Mouse (Mus musculus): ENCODE data around the gene Gjb2. TPM values are rescaled to one million over a fixed set of nuclear protein-coding genes. Genes with fewer than 3 reads are reported as not detected.

Gjb2 gene
- total RNA-seq, 1 experiment: 0.76 TPM

- TF ChIP-seq CHD2 (IDR thresholded peaks at IDR 0.05; ENCODE audit: low read depth, low read length): no peak
- no peak for TF ChIP-seq ZC3H11A (IDR thresholded peaks at IDR 0.05; ENCODE audit: borderline replicate concordance, low read depth, low read length)
- TF ChIP-seq MAFK (IDR thresholded peaks at IDR 0.05; ENCODE audit: insufficient read depth, low read depth, low read length): no peak
- no peak for TF ChIP-seq ZNF384 (IDR thresholded peaks at IDR 0.05; ENCODE audit: low read depth, low read length)
- no peak for TF ChIP-seq HCFC1 (IDR thresholded peaks at IDR 0.05; ENCODE audit: borderline replicate concordance, insufficient read depth, low read length)
- in situ Hi-C loops (cut with MboI; ENCODE audit: low sequenced_read_pairs in 2 of 2, unreplicated experiment in 2 of 2): loop anchor here in 1 of 2 experiments (25.0 kb wide), 1 partner anchor 229 kb away; no protein-coding TSS in a partner anchor
- no peak for DNase-seq (ENCODE audit: low read depth, low spot score)
- no peaks in the 10 kb centered on the region for H3K36me3 ChIP-seq (ENCODE audit: control insufficient read depth, insufficient read depth, low read length, poor library complexity, severe bottlenecking)
- H3K4me3 ChIP-seq (ENCODE audit: insufficient read depth in 1 of 2, low read depth in 1 of 2, low read length in 2 of 2, poor library complexity in 1 of 2, severe bottlenecking in 1 of 2): no peak overlapping the region
- no peak overlapping the region for H3K9ac ChIP-seq (ENCODE audit: insufficient read depth, low read depth, low read length, poor library complexity, severe bottlenecking)
- no peak overlapping the region for H3K27ac ChIP-seq (ENCODE audit: insufficient read depth, low read depth, low read length, poor library complexity, severe bottlenecking)
- no peaks in the 10 kb centered on the region; a peak in 1 of 4 replicates for H3K4me1 ChIP-seq (ENCODE audit: control insufficient read depth in 2 of 2, insufficient read depth in 2 of 2, low read length in 2 of 2, poor library complexity in 1 of 2)
- no peaks in the 10 kb centered on the region for H3K9me3 ChIP-seq (ENCODE audit: control insufficient read depth, insufficient read depth, low read depth, low read length)
These were observed 3.4 kb upstream of the Gjb2 start for GRCm38 (mm10) chr14:57107916-57108315.

- Histone ChIP-seq H3K9ac (ENCODE audit: insufficient read depth, low read depth, low read length, poor library complexity, severe bottlenecking) (no peak overlapping the region), H3K9me3 (ENCODE audit: control insufficient read depth, insufficient read depth, low read depth, low read length) (no peaks in the 10 kb centered on the region), H3K4me1 (ENCODE audit: control insufficient read depth in 2 of 2, insufficient read depth in 2 of 2, low read length in 2 of 2, poor library complexity in 1 of 2) (no peaks in the 10 kb centered on the region; a peak in 1 of 4 replicates), H3K36me3 (ENCODE audit: control insufficient read depth, insufficient read depth, low read length, poor library complexity, severe bottlenecking) (no peaks in the 10 kb centered on the region), H3K4me3 (ENCODE audit: insufficient read depth in 1 of 2, low read depth in 1 of 2, low read length in 2 of 2, poor library complexity in 1 of 2, severe bottlenecking in 1 of 2) (no peak overlapping the region), H3K27ac (ENCODE audit: insufficient read depth, low read depth, low read length, poor library complexity, severe bottlenecking) (no peak overlapping the region)
- in situ Hi-C loops (cut with MboI; ENCODE audit: low sequenced_read_pairs in 2 of 2, unreplicated experiment in 2 of 2): loop anchor here in 1 of 2 experiments (25.0 kb wide), 1 partner anchor 230 kb away; no protein-coding TSS in a partner anchor
- TF ChIP-seq ZC3H11A (IDR thresholded peaks at IDR 0.05; ENCODE audit: borderline replicate concordance, low read depth, low read length) (no peak), CHD2 (IDR thresholded peaks at IDR 0.05; ENCODE audit: low read depth, low read length) (no peak)
- no peak for DNase-seq (ENCODE audit: low read depth, low spot score)
These were observed 2.6 kb upstream of the Gjb2 start for GRCm38 (mm10) chr14:57107091-57107490.

- no peaks in the 10 kb centered on the region for H3K9me3 ChIP-seq (ENCODE audit: control insufficient read depth, insufficient read depth, low read depth, low read length)
- H3K4me1 ChIP-seq (ENCODE audit: control insufficient read depth in 2 of 2, insufficient read depth in 2 of 2, low read length in 2 of 2, poor library complexity in 1 of 2): no peaks in the 10 kb centered on the region; a peak in 1 of 4 replicates
- no peak for TF ChIP-seq ZNF384 (IDR thresholded peaks at IDR 0.05; ENCODE audit: low read depth, low read length)
- no peak for TF ChIP-seq MAFK (IDR thresholded peaks at IDR 0.05; ENCODE audit: insufficient read depth, low read depth, low read length)
- no peak for TF ChIP-seq CHD2 (IDR thresholded peaks at IDR 0.05; ENCODE audit: low read depth, low read length)
- TF ChIP-seq ZC3H11A (IDR thresholded peaks at IDR 0.05; ENCODE audit: borderline replicate concordance, low read depth, low read length): no peak
- TF ChIP-seq HCFC1 (IDR thresholded peaks at IDR 0.05; ENCODE audit: borderline replicate concordance, insufficient read depth, low read length): no peak
- no peak overlapping the region for H3K27ac ChIP-seq (ENCODE audit: insufficient read depth, low read depth, low read length, poor library complexity, severe bottlenecking)
- H3K9ac ChIP-seq (ENCODE audit: insufficient read depth, low read depth, low read length, poor library complexity, severe bottlenecking): no peak overlapping the region
- H3K4me3 ChIP-seq (ENCODE audit: insufficient read depth in 1 of 2, low read depth in 1 of 2, low read length in 2 of 2, poor library complexity in 1 of 2, severe bottlenecking in 1 of 2): no peak overlapping the region
- no peak for DNase-seq (ENCODE audit: low read depth, low spot score)
- in situ Hi-C loops (cut with MboI; ENCODE audit: low sequenced_read_pairs in 2 of 2, unreplicated experiment in 2 of 2): loop anchor here in 1 of 2 experiments (25.0 kb wide), 1 partner anchor 232 kb away; no protein-coding TSS in a partner anchor
- H3K36me3 ChIP-seq (ENCODE audit: control insufficient read depth, insufficient read depth, low read length, poor library complexity, severe bottlenecking): no peaks in the 10 kb centered on the region
These were observed 1.2 kb upstream of the Gjb2 start for GRCm38 (mm10) chr14:57105721-57106120.

- no peaks in the 10 kb centered on the region for H3K36me3 ChIP-seq (ENCODE audit: control insufficient read depth, insufficient read depth, low read length, poor library complexity, severe bottlenecking)
- no peak overlapping the region for H3K9ac ChIP-seq (ENCODE audit: insufficient read depth, low read depth, low read length, poor library complexity, severe bottlenecking)
- no peaks in the 10 kb centered on the region for H3K9me3 ChIP-seq (ENCODE audit: control insufficient read depth, insufficient read depth, low read depth, low read length)
- no peak overlapping the region for H3K27ac ChIP-seq (ENCODE audit: insufficient read depth, low read depth, low read length, poor library complexity, severe bottlenecking)
- no peaks in the 10 kb centered on the region; a peak in 1 of 4 replicates for H3K4me1 ChIP-seq (ENCODE audit: control insufficient read depth in 2 of 2, insufficient read depth in 2 of 2, low read length in 2 of 2, poor library complexity in 1 of 2)
- TF ChIP-seq MAFK (IDR thresholded peaks at IDR 0.05; ENCODE audit: insufficient read depth, low read depth, low read length) (no peak), ZNF384 (IDR thresholded peaks at IDR 0.05; ENCODE audit: low read depth, low read length) (no peak), HCFC1 (IDR thresholded peaks at IDR 0.05; ENCODE audit: borderline replicate concordance, insufficient read depth, low read length) (no peak), CHD2 (IDR thresholded peaks at IDR 0.05; ENCODE audit: low read depth, low read length) (no peak), ZC3H11A (IDR thresholded peaks at IDR 0.05; ENCODE audit: borderline replicate concordance, low read depth, low read length) (no peak)
- no peak for DNase-seq (ENCODE audit: low read depth, low spot score)
- in situ Hi-C loops (cut with MboI; ENCODE audit: low sequenced_read_pairs in 2 of 2, unreplicated experiment in 2 of 2): loop anchor here in 1 of 2 experiments (25.0 kb wide), 1 partner anchor 232 kb away; no protein-coding TSS in a partner anchor
- H3K4me3 ChIP-seq (ENCODE audit: insufficient read depth in 1 of 2, low read depth in 1 of 2, low read length in 2 of 2, poor library complexity in 1 of 2, severe bottlenecking in 1 of 2): peak overlapping the region in 1 of 2 experiments; percentile 76; a peak in 2 of 4 replicates
These were observed 609 bp upstream of the Gjb2 start for GRCm38 (mm10) chr14:57105111-57105510.

Measured in ES-E14 (cell line).